Mouse (Mus musculus) forebrain, embryonic 12.5 days (tissue): ENCODE measurements around the gene Mphosph6. TPM values are rescaled to one million over a fixed set of nuclear protein-coding genes. Genes with fewer than 3 reads are reported as not detected.

Experiments
- ATAC-seq: fragments of 200-750 bp; cut with Nextera tagmentation; 2 replicates; pipeline ENCODE4 v1.8.0; 2017; ENCODE audit warnings: moderate TSS enrichment; ENCODE audit not compliant: low FRiP score
- H3K27ac ChIP-seq: fragments of 300-500 bp; sonication (generic); 2 replicates; pipeline ENCODE4 v1.5.1; 2016; ENCODE audit warnings: mild to moderate bottlenecking
- H3K27me3 ChIP-seq: fragments of 300-500 bp; sonication (generic); 2 replicates; pipeline ENCODE4 v1.6.1; 2016; ENCODE audit warnings: mild to moderate bottlenecking
- H3K36me3 ChIP-seq: fragments of 300-500 bp; sonication (generic); replicated peaks from 2 replicates; pipeline ENCODE4 v1.6.1; 2016; ENCODE audit warnings: mild to moderate bottlenecking
- H3K4me1 ChIP-seq: fragments of 300-500 bp; sonication (generic); 2 replicates; pipeline ENCODE4 v1.6.1; 2016
- H3K4me2 ChIP-seq: fragments of 300-500 bp; sonication (generic); 2 replicates; pipeline ENCODE4 v1.6.1; 2016; ENCODE audit warnings: mild to moderate bottlenecking, moderate library complexity
- H3K4me3 ChIP-seq: fragments of 300-500 bp; sonication (generic); replicated peaks from 2 replicates; pipeline ENCODE4 v1.5.1; 2016; ENCODE audit warnings: mild to moderate bottlenecking
- H3K9ac ChIP-seq: fragments of 300-500 bp; sonication (generic); 2 replicates; pipeline ENCODE4 v1.6.1; 2016; ENCODE audit warnings: mild to moderate bottlenecking
- H3K9me3 ChIP-seq: fragments of 300-500 bp; sonication (generic); 2 replicates; pipeline ENCODE4 v1.6.1; 2016
- WGBS: fragments of 180-500 bp; shearing (Covaris S2); methylation state at CpG from one replicate; pipeline ENCODE4 v1.1.7; 2016; 5-methylcytosine and 5-hydroxymethylcytosine counted together
- polyA plus RNA-seq: library from polyadenylated mRNA; unstranded; fragments of >200 nt; fragmentation: Nextera tagmentation; extraction: Ambion mirVana; gene quantifications from 2 replicates; pipeline ENCODE4 v1.2.1, GENCODE M21; 2016

Gene Mphosph6
- polyA plus RNA-seq, 1 experiment from 2014 or later: 54.5 TPM

- Histone ChIP-seq H3K4me1 (no peaks in the 10 kb centered on the region), H3K9me3 (peaks cover 8% of the 10 kb centered on the region), H3K27me3 (no peaks in the 10 kb centered on the region), H3K4me2 (no peak overlapping the region), H3K4me3 (no peak overlapping the region), H3K27ac (no peak overlapping the region), H3K36me3 (peaks cover 42% of the 10 kb centered on the region), H3K9ac (no peak overlapping the region)
- 91% methylated on average over 3 of the region's 3 CpGs for WGBS
- no peak for ATAC-seq
Observed at GRCm38 (mm10) chr8:117786428-117786827, 15.3 kb downstream of the Mphosph6 start.

GRCm38 (mm10) chr8:117783021-117783420, 18.7 kb downstream of the Mphosph6 start:
- H3K36me3 ChIP-seq: peaks cover 14% of the 10 kb centered on the region
- H3K27me3 ChIP-seq: no peaks in the 10 kb centered on the region
- H3K4me3 ChIP-seq: no peak overlapping the region
- no peaks in the 10 kb centered on the region for H3K4me1 ChIP-seq
- no peak overlapping the region for H3K4me2 ChIP-seq
- H3K9ac ChIP-seq: no peak overlapping the region
- 93% methylated on average over 7 of the region's 7 CpGs for WGBS
- H3K9me3 ChIP-seq: peaks cover 8% of the 10 kb centered on the region
- ATAC-seq: no peak
- H3K27ac ChIP-seq: no peak overlapping the region

- H3K4me3 ChIP-seq: no peak overlapping the region
- H3K4me2 ChIP-seq: no peak overlapping the region
- WGBS: 74% methylated on average over 6 of the region's 6 CpGs
- H3K27ac ChIP-seq: no peak overlapping the region
- no peaks in the 10 kb centered on the region for H3K4me1 ChIP-seq
- no peaks in the 10 kb centered on the region for H3K9me3 ChIP-seq
- H3K36me3 ChIP-seq: no peaks in the 10 kb centered on the region
- no peak overlapping the region for H3K9ac ChIP-seq
- no peak for ATAC-seq
- H3K27me3 ChIP-seq: no peaks in the 10 kb centered on the region
Observed at GRCm38 (mm10) chr8:117781375-117782129, 20.2 kb downstream of the Mphosph6 start.

DNA sequence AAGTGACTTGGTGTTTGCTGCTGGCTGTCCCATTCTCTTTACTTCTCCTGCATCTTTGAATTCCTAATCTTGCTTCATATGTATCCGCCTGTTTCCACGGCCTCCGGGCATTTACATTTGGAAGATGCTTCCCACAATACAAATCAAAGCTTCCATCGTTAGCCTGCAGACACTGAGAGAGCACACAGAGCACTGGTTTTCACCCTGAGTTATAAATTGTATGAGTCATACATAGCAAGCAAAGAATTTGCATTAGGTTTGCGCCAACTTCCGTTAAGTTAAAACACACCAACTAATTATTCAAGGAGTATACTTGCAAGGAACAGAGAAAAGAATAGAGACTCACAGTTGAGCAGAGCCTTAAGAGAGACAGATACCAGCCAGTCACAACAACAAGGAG, 22.4 kb downstream of the Mphosph6 start:
- Histone ChIP-seq H3K27ac (no peak overlapping the region), H3K9ac (no peak overlapping the region), H3K9me3 (no peaks in the 10 kb centered on the region), H3K27me3 (no peaks in the 10 kb centered on the region), H3K4me2 (no peak overlapping the region), H3K36me3 (no peaks in the 10 kb centered on the region), H3K4me1 (no peaks in the 10 kb centered on the region), H3K4me3 (no peak overlapping the region)
- 78% methylated on average over 6 of the region's 6 CpGs for WGBS
- no peak for ATAC-seq

DNA sequence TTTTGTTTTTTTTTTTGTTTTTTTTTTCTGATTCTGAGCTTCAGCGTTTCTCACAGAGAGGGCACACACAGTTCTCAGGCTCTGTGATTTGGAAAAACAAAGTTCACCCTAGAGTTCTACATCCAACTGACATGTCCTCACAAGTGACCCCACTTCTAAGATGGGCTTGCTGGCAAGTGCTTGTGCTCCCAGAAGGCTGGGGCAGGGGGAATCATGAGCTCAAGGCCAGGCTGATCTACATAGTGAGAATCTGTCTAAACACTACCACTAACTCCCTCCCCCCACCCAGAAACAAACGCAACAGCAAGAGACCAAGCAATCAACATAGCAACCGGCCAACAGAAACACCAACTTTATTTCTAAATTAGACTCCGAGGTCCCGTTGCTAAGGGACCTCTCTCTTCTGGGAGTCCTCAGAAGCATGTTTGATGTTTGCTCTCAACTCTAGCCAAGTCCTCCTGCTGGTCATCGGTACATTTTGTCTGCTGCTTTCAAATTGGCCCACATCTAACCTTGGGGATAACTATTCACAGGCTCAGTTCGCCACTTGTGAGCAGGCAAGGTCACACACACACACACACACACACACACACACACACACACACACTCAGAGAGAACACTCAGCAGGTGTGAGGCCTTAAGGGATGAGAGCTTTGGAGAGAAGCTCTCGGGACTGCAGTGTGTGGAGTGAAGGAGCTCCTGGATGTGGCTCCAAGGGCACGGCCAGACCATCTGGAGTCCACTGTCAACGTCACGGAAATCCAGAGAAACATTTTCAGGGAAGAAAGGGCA, 23.0 kb downstream of the Mphosph6 start:
- 75% methylated on average over 11 of the region's 11 CpGs for WGBS
- Histone ChIP-seq H3K36me3 (no peaks in the 10 kb centered on the region), H3K9me3 (no peaks in the 10 kb centered on the region)

GRCm38 (mm10) chr8:117776075-117776474, 25.7 kb downstream of the Mphosph6 start:
- Histone ChIP-seq H3K27me3 (no peaks in the 10 kb centered on the region), H3K27ac (no peak overlapping the region), H3K4me2 (no peak overlapping the region), H3K9me3 (no peaks in the 10 kb centered on the region), H3K4me3 (no peak overlapping the region), H3K4me1 (no peaks in the 10 kb centered on the region), H3K9ac (no peak overlapping the region), H3K36me3 (no peaks in the 10 kb centered on the region)
- 88% methylated on average over 10 of the region's 10 CpGs for WGBS
- no peak for ATAC-seq

More for the DNA sequence above, 23.0 kb downstream of the Mphosph6 start:
- ATAC-seq: no peak
- H3K4me1 ChIP-seq: no peaks in the 10 kb centered on the region
- H3K27ac ChIP-seq: no peak overlapping the region
- H3K9ac ChIP-seq: no peak overlapping the region
- H3K4me2 ChIP-seq: no peak overlapping the region
- no peaks in the 10 kb centered on the region for H3K27me3 ChIP-seq
- no peak overlapping the region for H3K4me3 ChIP-seq

DNA sequence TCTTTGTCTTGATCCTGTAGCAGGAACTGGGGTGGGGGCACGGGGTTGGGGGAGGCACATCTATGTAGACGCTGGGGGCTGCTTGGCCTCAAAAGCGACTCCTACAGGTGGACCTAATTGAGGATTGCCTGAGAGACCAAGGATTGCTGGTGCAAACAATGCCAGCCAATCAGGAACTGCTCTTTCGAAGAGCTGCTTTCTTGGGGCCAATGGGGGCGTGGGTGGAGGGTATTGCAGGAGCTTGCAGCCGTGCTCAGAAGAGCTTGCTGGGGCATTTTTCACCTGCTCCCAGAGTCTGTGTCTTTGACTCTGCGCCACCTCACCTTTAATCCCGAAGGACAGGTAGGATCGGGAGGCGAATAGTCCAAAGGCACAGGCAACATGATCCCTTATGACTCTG, 26.1 kb downstream of the Mphosph6 start:
- no peaks in the 10 kb centered on the region for H3K36me3 ChIP-seq
- H3K9ac ChIP-seq: no peak overlapping the region
- no peaks in the 10 kb centered on the region for H3K9me3 ChIP-seq
- H3K4me2 ChIP-seq: no peak overlapping the region
- no peaks in the 10 kb centered on the region for H3K27me3 ChIP-seq
- H3K4me3 ChIP-seq: no peak overlapping the region
- no peak for ATAC-seq
- no peak overlapping the region for H3K27ac ChIP-seq
- 38% methylated on average over 10 of the region's 10 CpGs for WGBS
- no peaks in the 10 kb centered on the region for H3K4me1 ChIP-seq

GRCm38 (mm10) chr8:117772597-117772996, 29.1 kb downstream of the Mphosph6 start:
- no peaks in the 10 kb centered on the region for H3K4me1 ChIP-seq
- H3K9me3 ChIP-seq: no peaks in the 10 kb centered on the region
- no peak overlapping the region for H3K4me2 ChIP-seq
- no peak overlapping the region for H3K27ac ChIP-seq
- no peak for ATAC-seq
- H3K27me3 ChIP-seq: no peaks in the 10 kb centered on the region
- H3K36me3 ChIP-seq: no peaks in the 10 kb centered on the region
- no peak overlapping the region for H3K9ac ChIP-seq
- no peak overlapping the region for H3K4me3 ChIP-seq
- WGBS: 57% methylated on average over 2 of the region's 2 CpGs

- no peak for ATAC-seq
- no peaks in the 10 kb centered on the region for H3K9me3 ChIP-seq
- 70% methylated on average over 2 of the region's 2 CpGs for WGBS
- no peaks in the 10 kb centered on the region for H3K4me1 ChIP-seq
- H3K36me3 ChIP-seq: no peaks in the 10 kb centered on the region
- no peak overlapping the region for H3K9ac ChIP-seq
- no peak overlapping the region for H3K27ac ChIP-seq
- no peaks in the 10 kb centered on the region for H3K27me3 ChIP-seq
- H3K4me3 ChIP-seq: no peak overlapping the region
- H3K4me2 ChIP-seq: no peak overlapping the region
Observed at GRCm38 (mm10) chr8:117772126-117772525, 29.6 kb downstream of the Mphosph6 start.

GRCm38 (mm10) chr8:117771115-117771836, 30.5 kb downstream of the Mphosph6 start:
- Histone ChIP-seq H3K9ac (no peak overlapping the region), H3K27me3 (no peaks in the 10 kb centered on the region), H3K9me3 (no peaks in the 10 kb centered on the region), H3K4me1 (no peaks in the 10 kb centered on the region), H3K4me3 (no peak overlapping the region), H3K36me3 (no peaks in the 10 kb centered on the region), H3K27ac (no peak overlapping the region), H3K4me2 (no peak overlapping the region)
- 87% methylated on average over 9 of the region's 9 CpGs for WGBS
- no peak for ATAC-seq

- WGBS: 79% methylated on average over 7 of the region's 7 CpGs
Observed at GRCm38 (mm10) chr8:117768971-117769370, 32.8 kb downstream of the Mphosph6 start.

GRCm38 (mm10) chr8:117765947-117766346, 35.8 kb downstream of the Mphosph6 start:
- H3K9ac ChIP-seq: no peak overlapping the region
- H3K27ac ChIP-seq: no peak overlapping the region
- no peak overlapping the region for H3K4me3 ChIP-seq
- H3K36me3 ChIP-seq: no peaks in the 10 kb centered on the region
- H3K9me3 ChIP-seq: no peaks in the 10 kb centered on the region
- whole genome bisulfite sequencing: 89% methylated on average over 5 of the region's 5 CpGs
- H3K4me2 ChIP-seq: no peak overlapping the region
- no peaks in the 10 kb centered on the region for H3K4me1 ChIP-seq
- ATAC-seq: no peak
- H3K27me3 ChIP-seq: no peaks in the 10 kb centered on the region

More at GRCm38 (mm10) chr8:117768971-117769370, 32.8 kb downstream of the Mphosph6 start:
- no peak for ATAC-seq
- no peak overlapping the region for H3K9ac ChIP-seq
- H3K4me1 ChIP-seq: no peaks in the 10 kb centered on the region
- no peak overlapping the region for H3K27ac ChIP-seq
- H3K4me3 ChIP-seq: no peak overlapping the region
- no peaks in the 10 kb centered on the region for H3K27me3 ChIP-seq
- H3K9me3 ChIP-seq: no peaks in the 10 kb centered on the region
- H3K4me2 ChIP-seq: no peak overlapping the region
- no peaks in the 10 kb centered on the region for H3K36me3 ChIP-seq
